Mouse (Mus musculus) ES-E14 (cell line): ENCODE measurements at regions not wholly inside any gene's neighbourhood (a gene's known extent, or its start where the extent isn't known, plus 50 kb on each side); places are given as distances from the start of the nearest gene placed in this dataset.

Experiments used
- DNase-seq: peaks from one replicate; pipeline ENCODE4 v3.0.0-alpha.2; 2013; ENCODE audit warnings: low read depth, low spot score
- H3K27ac ChIP-seq: 2 replicates; pipeline ENCODE4 v1.5.1; 2012; ENCODE audit warnings: low read depth, mild to moderate bottlenecking, low read length, moderate library complexity, mixed read lengths; ENCODE audit not compliant: poor library complexity, insufficient read depth, severe bottlenecking
- H3K36me3 ChIP-seq: 2 replicates; pipeline ENCODE4 v1.6.1; 2012; ENCODE audit warnings: mild to moderate bottlenecking, low read length, moderate library complexity, mixed read lengths; ENCODE audit not compliant: control insufficient read depth, poor library complexity, insufficient read depth, severe bottlenecking
- H3K4me1 ChIP-seq, 2 experiments: fragments of 150-350 bp in 1 of 2; sonication (generic) in 1 of 2; 2 replicates each; pipeline ENCODE4 v1.6.1; 2012; ENCODE audit warnings: low read length in 2 of 2, mild to moderate bottlenecking in 1 of 2, mixed read lengths in 1 of 2; ENCODE audit not compliant: control insufficient read depth in 2 of 2, insufficient read depth in 2 of 2, poor library complexity in 1 of 2
- H3K4me3 ChIP-seq, 2 experiments: fragments of 150-350 bp in 1 of 2; sonication (generic) in 1 of 2; 2 replicates each; pipeline ENCODE4 v1.5.1; 2012; ENCODE audit warnings: low read length in 2 of 2, low read depth in 1 of 2, mild to moderate bottlenecking in 1 of 2, mixed read lengths in 1 of 2; ENCODE audit not compliant: insufficient read depth in 1 of 2, poor library complexity in 1 of 2, severe bottlenecking in 1 of 2
- H3K9ac ChIP-seq: 2 replicates; pipeline ENCODE4 v1.6.1; 2012; ENCODE audit warnings: low read depth, mild to moderate bottlenecking, low read length, mixed read lengths; ENCODE audit not compliant: poor library complexity, insufficient read depth, severe bottlenecking
- H3K9me3 ChIP-seq: fragments of 150-350 bp; sonication (generic); 2 replicates; pipeline ENCODE4 v1.6.1; 2012; ENCODE audit warnings: low read depth, mild to moderate bottlenecking, low read length; ENCODE audit not compliant: control insufficient read depth, insufficient read depth
- CHD2 ChIP-seq: IDR thresholded peaks from 2 replicates; pipeline ENCODE4 v1.6.1; 2014; ENCODE audit warnings: mild to moderate bottlenecking, low read depth, low read length, inconsistent platforms
- HCFC1 ChIP-seq: IDR thresholded peaks from 2 replicates; pipeline ENCODE4 v1.6.1; 2012; ENCODE audit warnings: low read length, inconsistent platforms, borderline replicate concordance; ENCODE audit not compliant: insufficient read depth
- MAFK ChIP-seq: IDR thresholded peaks from 2 replicates; pipeline ENCODE4 v1.6.1; 2014; ENCODE audit warnings: mild to moderate bottlenecking, low read depth, low read length, inconsistent platforms; ENCODE audit not compliant: insufficient read depth
- ZC3H11A ChIP-seq: IDR thresholded peaks from 2 replicates; pipeline ENCODE4 v1.6.1; 2012; ENCODE audit warnings: low read depth, mild to moderate bottlenecking, inconsistent platforms, low read length, borderline replicate concordance
- ZNF384 ChIP-seq: IDR thresholded peaks from 2 replicates; pipeline ENCODE4 v1.6.1; 2012; ENCODE audit warnings: low read depth, low read length, inconsistent platforms
- in situ Hi-C, 2 experiments: fragments of 600-800 bp; cut with MboI; formaldehyde crosslinking; loops; one replicate each; pipeline ENCODE4 v1.15.1; 2025; ENCODE audit warnings: low sequenced_read_pairs in 2 of 2, inconsistent platforms in 1 of 2; ENCODE audit not compliant: unreplicated experiment in 2 of 2

DNA sequence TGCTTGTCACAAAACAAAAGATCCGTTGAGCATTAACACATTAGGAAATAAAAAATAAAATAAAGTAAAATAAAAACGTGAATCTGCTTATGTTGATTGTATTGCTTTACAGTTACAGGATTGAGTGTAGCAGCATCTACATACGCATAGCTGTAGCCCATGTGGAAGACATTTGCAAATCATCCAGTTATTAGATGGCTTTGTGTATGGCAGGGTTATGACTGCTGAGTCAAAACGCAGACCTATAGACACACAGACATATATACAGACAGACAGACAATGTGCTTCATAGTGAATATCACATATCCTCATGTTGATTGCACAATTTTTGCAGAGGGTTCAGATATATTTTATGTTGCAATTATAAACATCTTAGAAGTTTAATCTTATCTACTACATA is 64.5 kb downstream of the Gm11146 start:
- Histone ChIP-seq H3K27ac (no peak overlapping the region), H3K4me1 (no peaks in the 10 kb centered on the region)
- in situ Hi-C loops: no loop called here

DNA sequence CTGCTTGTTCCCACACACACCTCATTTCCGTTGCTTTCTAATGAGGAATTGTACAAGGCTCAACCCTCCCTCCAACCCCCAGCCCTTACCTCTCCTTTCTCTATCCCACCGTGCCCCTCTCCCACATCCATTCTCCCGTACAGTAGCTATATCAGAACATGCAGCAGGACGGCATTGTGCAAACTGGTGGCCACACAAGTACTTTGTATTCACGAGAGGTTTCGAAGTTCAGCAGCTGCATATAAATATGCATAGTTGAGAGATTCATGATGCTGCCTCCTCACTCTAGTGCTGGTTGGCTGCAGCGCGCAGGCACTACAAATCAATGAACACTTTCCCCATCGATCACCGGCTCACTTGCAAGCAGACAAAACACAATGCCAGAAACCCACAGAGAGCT is 65.1 kb downstream of the Gm11146 start:
- no peak overlapping the region for H3K9ac ChIP-seq
- in situ Hi-C loops: no loop called here
- H3K27ac ChIP-seq: no peak overlapping the region

More for the DNA sequence above, 64.5 kb downstream of the Gm11146 start:
- no peak for DNase-seq
- Histone ChIP-seq H3K9me3 (no peaks in the 10 kb centered on the region), H3K4me3 (no peak overlapping the region), H3K36me3 (no peaks in the 10 kb centered on the region), H3K9ac (no peak overlapping the region)
- TF ChIP-seq HCFC1: no peak
- no peak for TF ChIP-seq CHD2
- no peak for TF ChIP-seq ZNF384
- TF ChIP-seq ZC3H11A: no peak
- no peak for TF ChIP-seq MAFK

DNA sequence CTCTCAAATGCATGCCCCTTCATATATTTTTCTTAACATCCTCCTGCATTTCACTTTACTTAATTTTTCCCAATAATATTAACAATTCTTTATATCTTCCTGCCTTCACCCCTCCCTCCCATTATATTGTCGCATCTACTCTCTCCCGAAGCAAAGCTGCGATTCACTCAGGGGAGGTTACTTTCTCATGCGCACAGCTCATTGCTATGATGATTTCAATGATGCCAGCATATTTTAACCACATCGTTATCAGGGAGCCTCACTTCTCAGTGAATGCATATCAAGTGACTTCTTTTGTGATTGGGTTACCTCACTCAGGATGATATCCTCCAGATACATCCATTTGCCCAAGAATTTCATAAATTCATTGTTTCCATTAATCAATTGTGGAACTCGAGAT is 65.6 kb downstream of the Gm11146 start:
- H3K4me1 ChIP-seq: no peaks in the 10 kb centered on the region
- H3K9ac ChIP-seq: no peak overlapping the region
- no peaks in the 10 kb centered on the region for H3K9me3 ChIP-seq
- no peak overlapping the region for H3K27ac ChIP-seq
- H3K4me3 ChIP-seq: no peak overlapping the region
- in situ Hi-C loops: no loop called here
- H3K36me3 ChIP-seq: no peaks in the 10 kb centered on the region
- TF ChIP-seq ZNF384 (no peak), HCFC1 (no peak), MAFK (no peak), CHD2 (no peak), ZC3H11A (no peak)
- DNase-seq: no peak

More for the DNA sequence above, 65.1 kb downstream of the Gm11146 start:
- TF ChIP-seq ZC3H11A (no peak), HCFC1 (no peak), CHD2 (no peak), MAFK (no peak), ZNF384 (no peak)
- DNase-seq: no peak
- Histone ChIP-seq H3K4me3 (no peak overlapping the region), H3K4me1 (no peaks in the 10 kb centered on the region), H3K9me3 (no peaks in the 10 kb centered on the region), H3K36me3 (no peaks in the 10 kb centered on the region)

DNA sequence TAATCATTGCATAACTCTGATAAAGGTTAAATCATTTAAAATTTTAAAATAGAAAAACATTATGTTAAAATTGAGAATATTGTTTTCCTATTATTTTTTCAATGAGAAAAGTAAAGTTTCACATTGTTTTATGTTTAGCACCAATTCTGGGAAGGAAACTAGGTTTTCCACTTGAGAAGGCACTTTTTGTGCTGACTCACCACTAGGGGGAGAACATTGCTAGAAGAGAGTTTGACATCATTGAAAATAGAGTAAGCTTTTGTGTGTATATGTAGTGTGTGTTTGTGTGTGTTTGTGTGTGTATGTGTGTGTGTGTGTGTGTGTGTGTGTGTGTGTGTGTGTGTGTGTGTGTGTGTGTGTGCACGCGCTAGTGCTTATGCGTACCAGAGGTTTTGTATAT is 66.9 kb downstream of the Gm11146 start:
- in situ Hi-C loops: no loop called here

DNA sequence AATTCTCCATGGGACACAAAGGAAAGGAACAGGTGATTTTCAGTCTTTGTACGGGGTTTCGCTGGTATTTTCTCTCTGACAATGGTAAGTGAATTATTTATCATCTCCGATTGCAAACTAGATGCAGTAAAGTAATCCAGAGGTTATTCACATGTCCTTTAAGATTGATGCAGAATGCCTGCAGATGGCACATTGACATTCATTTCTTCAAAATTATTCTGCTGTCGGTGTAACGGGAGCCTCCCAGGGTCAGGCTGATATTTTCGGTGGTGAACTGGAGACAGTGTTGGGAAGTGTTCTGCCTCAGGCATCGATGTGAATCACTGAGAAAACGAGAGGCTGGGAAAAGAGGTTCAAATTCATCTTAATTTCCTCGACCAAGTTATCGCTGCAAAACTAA is 70.3 kb downstream of the Gm11146 start:
- H3K36me3 ChIP-seq: no peaks in the 10 kb centered on the region
- no peaks in the 10 kb centered on the region for H3K9me3 ChIP-seq
- TF ChIP-seq MAFK: no peak
- H3K4me1 ChIP-seq: no peaks in the 10 kb centered on the region
- no peak for DNase-seq
- in situ Hi-C loops: no loop called here
- no peak overlapping the region for H3K27ac ChIP-seq
- H3K9ac ChIP-seq: no peak overlapping the region
- H3K4me3 ChIP-seq: no peak overlapping the region

More for the DNA sequence above, 66.9 kb downstream of the Gm11146 start:
- H3K4me3 ChIP-seq: no peak overlapping the region
- no peak overlapping the region for H3K27ac ChIP-seq
- TF ChIP-seq MAFK (peak; percentile 68), ZC3H11A (no peak), HCFC1 (no peak), ZNF384 (no peak)
- no peaks in the 10 kb centered on the region for H3K9me3 ChIP-seq
- no peaks in the 10 kb centered on the region for H3K36me3 ChIP-seq
- DNase-seq: peak; percentile 8
- no peaks in the 10 kb centered on the region for H3K4me1 ChIP-seq
- H3K9ac ChIP-seq: no peak overlapping the region
